Mouse (Mus musculus): ENCODE measurements around the gene Mustn1. TPM values are rescaled to one million over a fixed set of nuclear protein-coding genes. Genes with fewer than 3 reads are reported as not detected.

Gene Mustn1
- total and polyA plus RNA-seq, 3 experiments, result 0.08 to 0.22 TPM; not detected in 1

GRCm38 (mm10) chr14:30888271-30888732, 9.3 kb downstream of the Mustn1 start:
- H3K9me3 ChIP-seq (replicated peaks; ENCODE audit: insufficient read depth, low read length), result no peaks in the 10 kb centered on the region
- peaks cover 0 to 6% of the 10 kb centered on the region in 2 experiments; a peak in 1 of 4 replicates for H3K4me1 ChIP-seq (ENCODE audit: control insufficient read depth in 1 of 2, insufficient read depth in 2 of 2, low read length in 2 of 2)
- no peak for TF ChIP-seq USF1 (IDR thresholded peaks at IDR 0.05; ENCODE audit: low read depth, low read length)
- peak in 2 of 3 experiments; percentile 40 to 47; a peak in 4 of 6 replicates for TF ChIP-seq CTCF (IDR thresholded peaks at IDR 0.05 in 2 of 3, conservative IDR thresholded peaks at IDR 0.05 in 1 of 3; ENCODE audit: control insufficient read depth in 1 of 3, insufficient read depth in 1 of 3, low read depth in 2 of 3, low read length in 3 of 3, poor library complexity in 1 of 3, severe bottlenecking in 1 of 3)
- TF ChIP-seq JUND (IDR thresholded peaks at IDR 0.05; ENCODE audit: low read depth, low read length), result no peak
- TF ChIP-seq MYB (IDR thresholded peaks at IDR 0.05; ENCODE audit: low read depth, low read length), result no peak
- TF ChIP-seq SMC3 (IDR thresholded peaks at IDR 0.05; ENCODE audit: low read depth, low read length), result peak; percentile 18; the same call in 1 of the 2 replicates
- TF ChIP-seq GABPA (IDR thresholded peaks at IDR 0.05; ENCODE audit: low read depth, low read length), result no peak
- peak; percentile 27 for DNase-seq (ENCODE audit: low read depth, low spot score)
- H3K79me2 ChIP-seq (ENCODE audit: control insufficient read depth, insufficient read depth, low read length, poor library complexity), result no peaks in the 10 kb centered on the region
- H3K27me3 ChIP-seq (ENCODE audit: control insufficient read depth in 1 of 2, insufficient read depth in 2 of 2, low read length in 2 of 2), result no peaks in the 10 kb centered on the region
- no peak overlapping the region for H3K27ac ChIP-seq (ENCODE audit: control insufficient read depth, low read depth, low read length)
- no peaks in the 10 kb centered on the region for H3K36me3 ChIP-seq (ENCODE audit: control insufficient read depth in 1 of 2, insufficient read depth in 2 of 2, low read length in 2 of 2)
- no peak overlapping the region for H3K9ac ChIP-seq (ENCODE audit: control insufficient read depth, low read depth, low read length, poor library complexity, severe bottlenecking)
- H3K4me3 ChIP-seq (ENCODE audit: control insufficient read depth in 1 of 2, insufficient read depth in 1 of 2, low read depth in 2 of 2, low read length in 2 of 2), result no peak overlapping the region

- H3K36me3 ChIP-seq (ENCODE audit: control insufficient read depth in 1 of 2, insufficient read depth in 2 of 2, low read length in 2 of 2), result peaks cover 0 to 3% of the 10 kb centered on the region in 2 experiments; a peak in 2 of 4 replicates
- H3K4me3 ChIP-seq (ENCODE audit: control insufficient read depth in 1 of 2, insufficient read depth in 1 of 2, low read depth in 2 of 2, low read length in 2 of 2), result no peak overlapping the region
- H3K79me2 ChIP-seq (ENCODE audit: control insufficient read depth, insufficient read depth, low read length, poor library complexity), result no peaks in the 10 kb centered on the region
- H3K9ac ChIP-seq (ENCODE audit: control insufficient read depth, low read depth, low read length, poor library complexity, severe bottlenecking), result no peak overlapping the region
- H3K9me3 ChIP-seq (replicated peaks; ENCODE audit: insufficient read depth, low read length), result no peaks in the 10 kb centered on the region
- no peaks in the 10 kb centered on the region; a peak in 1 of 4 replicates for H3K27me3 ChIP-seq (ENCODE audit: control insufficient read depth in 1 of 2, insufficient read depth in 2 of 2, low read length in 2 of 2)
- no peak for TF ChIP-seq MYB (IDR thresholded peaks at IDR 0.05; ENCODE audit: low read depth, low read length)
- H3K27ac ChIP-seq (ENCODE audit: control insufficient read depth, low read depth, low read length), result no peak overlapping the region
- peaks cover 0 to 6% of the 10 kb centered on the region in 2 experiments; a peak in 2 of 4 replicates for H3K4me1 ChIP-seq (ENCODE audit: control insufficient read depth in 1 of 2, insufficient read depth in 2 of 2, low read length in 2 of 2)
- DNase-seq (ENCODE audit: low read depth, low spot score), result no peak
Observed at GRCm38 (mm10) chr14:30899972-30900371, 21.0 kb downstream of the Mustn1 start.

GRCm38 (mm10) chr14:30902628-30903027, 23.6 kb downstream of the Mustn1 start:
- peak; percentile 54 for DNase-seq (ENCODE audit: low read depth, low spot score)
- Histone ChIP-seq H3K9ac (ENCODE audit: control insufficient read depth, low read depth, low read length, poor library complexity, severe bottlenecking) (no peak overlapping the region; the same call in 1 of the 2 replicates), H3K27ac (ENCODE audit: control insufficient read depth, low read depth, low read length) (peak overlapping the region; percentile 9), H3K36me3 (ENCODE audit: control insufficient read depth in 1 of 2, insufficient read depth in 2 of 2, low read length in 2 of 2) (peaks cover 0 to 4% of the 10 kb centered on the region in 2 experiments; a peak in 2 of 4 replicates), H3K79me2 (ENCODE audit: control insufficient read depth, insufficient read depth, low read length, poor library complexity) (no peaks in the 10 kb centered on the region), H3K9me3 (replicated peaks; ENCODE audit: insufficient read depth, low read length) (no peaks in the 10 kb centered on the region), H3K4me3 (ENCODE audit: control insufficient read depth in 1 of 2, insufficient read depth in 1 of 2, low read depth in 2 of 2, low read length in 2 of 2) (no peak overlapping the region), H3K4me1 (ENCODE audit: control insufficient read depth in 1 of 2, insufficient read depth in 2 of 2, low read length in 2 of 2) (peaks cover under 1 to 12% of the 10 kb centered on the region in 2 experiments), H3K27me3 (ENCODE audit: control insufficient read depth in 1 of 2, insufficient read depth in 2 of 2, low read length in 2 of 2) (no peaks in the 10 kb centered on the region; a peak in 1 of 4 replicates)
- TF ChIP-seq TCF12 (IDR thresholded peaks at IDR 0.05; ENCODE audit: low read depth, low read length), result peak; percentile 45; the same call in 1 of the 2 replicates
- TF ChIP-seq CHD2 (IDR thresholded peaks at IDR 0.05; ENCODE audit: low read length), result no peak
- TF ChIP-seq MYC (IDR thresholded peaks at IDR 0.05; ENCODE audit: low read depth, low read length), result no peak
- TF ChIP-seq CTCF (IDR thresholded peaks at IDR 0.05 in 2 of 3, conservative IDR thresholded peaks at IDR 0.05 in 1 of 3; ENCODE audit: control insufficient read depth in 1 of 3, insufficient read depth in 1 of 3, low read depth in 2 of 3, low read length in 3 of 3, poor library complexity in 1 of 3, severe bottlenecking in 1 of 3), result no peak
- TF ChIP-seq EP300 (IDR thresholded peaks at IDR 0.05; ENCODE audit: low read depth in 1 of 2, low read length in 2 of 2), result peak; percentile 76 to 85
- TF ChIP-seq GATA1 (IDR thresholded peaks at IDR 0.05; ENCODE audit: low read depth, low read length), result peak; percentile 31; the same call in 1 of the 2 replicates
- TF ChIP-seq SMC3 (IDR thresholded peaks at IDR 0.05; ENCODE audit: low read depth, low read length), result no peak
- peak; percentile 67 for TF ChIP-seq MYB (IDR thresholded peaks at IDR 0.05; ENCODE audit: low read depth, low read length)

Data from MEL (cell line).